Mouse (Mus musculus): ENCODE results near the gene Apoc2.
"Not testable (repeated sequence)": the region's sequence is repeated elsewhere in the genome, so short reads cannot be mapped to it uniquely, and the experiment has no call there.

Apoc2 gene

DNA sequence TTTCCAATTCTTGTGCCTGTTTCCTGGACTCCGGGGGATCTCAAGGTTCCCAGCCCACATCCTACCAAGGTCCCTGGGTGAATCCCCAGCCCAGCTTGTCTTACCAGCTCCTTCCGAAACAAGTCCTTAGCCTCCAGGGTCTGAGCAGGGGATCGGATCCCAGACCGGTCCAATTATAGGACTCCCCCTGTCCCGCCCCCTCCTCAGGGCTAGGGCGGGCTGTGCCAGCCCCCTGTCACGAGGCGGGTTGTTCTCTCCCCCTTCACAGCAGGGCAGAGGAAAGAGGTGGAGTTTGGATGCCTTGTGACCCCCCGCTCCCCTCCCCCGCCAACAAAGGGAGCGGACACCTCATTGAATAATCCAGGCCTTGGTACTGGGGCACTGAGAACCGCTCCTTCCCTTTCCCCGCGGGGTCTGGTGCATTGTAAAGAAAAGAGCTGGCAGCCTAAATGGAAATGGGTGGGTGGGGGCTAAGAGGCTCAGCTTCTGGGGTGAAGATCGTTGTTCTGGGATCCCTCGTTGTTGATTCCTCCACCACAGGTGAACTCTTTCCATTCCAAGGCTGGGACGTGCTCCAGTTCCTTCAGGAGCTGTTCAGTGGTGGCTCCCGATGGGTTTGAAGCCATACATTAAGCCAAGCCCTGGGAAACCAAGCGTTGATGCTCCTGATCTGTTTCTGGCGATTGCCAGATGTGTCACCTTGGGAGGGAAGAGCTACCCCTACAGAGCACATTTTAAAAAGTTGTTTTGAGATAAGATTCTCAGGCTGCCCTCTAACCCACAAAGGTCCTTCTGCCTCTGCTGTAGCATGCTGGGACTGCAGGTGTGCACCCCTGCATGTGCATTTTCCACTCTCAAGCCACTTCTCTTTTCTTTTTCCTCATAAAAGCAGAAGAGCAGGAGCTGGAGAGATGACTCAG lies 21.4 kb upstream of the Apoc2 start, which contains the start of gene Apoe:
TSS of gene Apoe (minus strand) at position 282 of the 920 bp plus-strand sequence.
- peak; percentile 52 for DNase-seq

DNA sequence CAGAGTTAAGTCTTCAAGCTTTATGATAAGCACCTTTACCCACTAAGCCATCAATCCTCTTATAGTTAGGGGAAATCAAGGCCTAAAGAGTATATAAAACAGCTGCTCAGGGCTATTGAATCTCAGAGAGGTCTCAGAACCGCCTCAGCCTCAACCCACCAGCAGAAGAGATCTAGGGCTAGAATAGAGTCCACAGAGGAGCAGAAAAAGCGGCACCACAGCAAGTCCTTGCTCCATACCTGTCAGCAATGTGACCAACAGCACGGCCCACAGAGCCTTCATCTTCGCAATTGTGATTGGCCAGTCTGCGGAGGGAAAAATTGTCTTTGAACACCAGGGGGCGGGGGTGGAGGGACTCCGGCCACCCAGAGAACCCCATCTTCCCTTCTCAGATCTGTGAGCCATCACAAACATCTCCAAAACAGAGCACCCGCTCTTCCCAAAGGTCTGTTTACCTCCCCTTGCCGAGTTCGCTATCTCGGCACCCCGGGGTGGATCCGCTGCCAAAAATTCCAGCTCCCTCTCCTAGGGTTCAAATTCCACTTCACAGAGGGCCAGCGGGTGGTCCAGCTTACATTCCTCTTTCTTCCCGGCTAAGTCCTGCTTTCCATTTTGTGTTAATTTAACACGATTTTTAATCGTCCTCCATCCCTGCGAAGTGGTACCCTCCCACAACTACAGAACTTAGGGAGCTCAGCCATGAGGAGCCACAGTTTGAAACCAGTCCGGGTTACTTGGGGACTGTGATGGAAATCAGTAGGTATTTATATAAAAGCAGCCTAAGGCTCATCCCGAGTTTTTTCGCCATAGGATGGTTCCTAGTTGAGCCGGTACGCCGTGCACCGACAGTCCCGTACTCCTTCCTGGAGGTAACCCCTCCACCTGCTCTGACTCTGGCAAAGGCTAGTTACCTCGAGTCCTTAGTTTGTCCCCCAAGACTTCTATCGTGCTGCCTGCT lies 20.5 kb upstream of the Apoc2 start:
- DNase-seq, result no peak

DNA sequence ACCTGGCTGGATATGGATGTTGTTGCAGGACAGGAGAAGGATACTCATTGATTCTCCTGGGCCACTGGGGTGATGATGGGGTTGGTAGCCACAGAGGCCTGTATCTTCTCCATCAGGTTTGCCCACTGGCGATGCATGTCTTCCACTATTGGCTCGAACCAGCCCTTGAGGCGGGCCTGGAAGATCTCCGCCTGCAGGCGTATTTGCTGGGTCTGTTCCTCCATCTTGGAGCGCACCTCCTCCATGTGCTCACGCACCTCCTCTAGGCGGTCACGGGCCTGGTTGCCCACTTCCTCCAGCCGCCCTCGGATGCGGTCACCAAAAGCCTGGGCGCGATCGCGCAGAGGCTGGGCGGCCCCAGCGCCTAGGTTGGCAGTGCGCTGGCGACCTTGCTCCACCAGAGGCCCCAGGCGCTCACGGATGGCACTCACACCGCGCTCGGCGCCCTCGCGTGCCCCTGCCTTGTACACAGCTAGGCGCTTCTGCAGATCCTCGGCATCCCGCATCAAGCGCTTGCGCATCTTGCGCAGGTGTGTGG lies 18.7 kb upstream of the Apoc2 start:
- DNase-seq, result no peak

DNA sequence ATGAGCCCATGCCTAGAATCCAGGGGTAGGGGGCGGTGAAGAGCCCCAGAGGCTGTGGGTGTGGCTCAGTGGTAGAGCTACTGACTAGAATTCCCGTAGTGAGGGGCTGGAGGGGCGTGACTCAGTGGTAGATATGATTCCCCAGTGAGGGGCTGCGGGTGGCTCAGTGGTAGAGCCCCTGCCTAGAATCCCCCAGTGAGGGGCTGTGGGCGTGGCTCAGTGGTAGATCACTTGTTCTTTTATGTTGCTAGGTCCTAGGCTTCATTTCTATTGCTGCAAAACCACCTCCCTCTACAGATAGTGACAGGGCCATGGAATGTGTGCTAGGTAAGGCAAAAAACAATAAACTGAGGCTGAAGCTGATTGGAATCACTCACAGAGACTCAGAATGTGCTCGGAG lies 18.1 kb upstream of the Apoc2 start:
- DNase-seq, result no peak

DNA sequence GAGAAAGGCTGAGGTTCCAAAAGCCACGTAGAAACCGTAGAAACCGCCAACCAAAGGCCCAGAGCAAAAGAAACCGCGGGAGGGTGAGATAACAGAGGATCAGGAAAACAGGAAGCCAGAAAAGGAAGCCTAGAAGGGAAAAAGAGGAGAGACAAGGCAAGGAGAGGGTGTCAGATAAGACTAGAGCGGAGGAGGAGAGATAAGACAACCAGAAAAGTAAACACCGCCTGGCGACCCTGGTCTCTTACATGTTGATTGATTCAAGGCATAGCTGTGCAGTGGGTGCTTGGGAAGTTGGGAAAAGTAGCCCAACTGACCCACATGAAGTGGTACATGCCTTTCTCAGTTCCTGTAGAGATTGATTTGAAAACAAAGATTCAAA lies 17.5 kb upstream of the Apoc2 start:
- DNase-seq, result no peak

DNA sequence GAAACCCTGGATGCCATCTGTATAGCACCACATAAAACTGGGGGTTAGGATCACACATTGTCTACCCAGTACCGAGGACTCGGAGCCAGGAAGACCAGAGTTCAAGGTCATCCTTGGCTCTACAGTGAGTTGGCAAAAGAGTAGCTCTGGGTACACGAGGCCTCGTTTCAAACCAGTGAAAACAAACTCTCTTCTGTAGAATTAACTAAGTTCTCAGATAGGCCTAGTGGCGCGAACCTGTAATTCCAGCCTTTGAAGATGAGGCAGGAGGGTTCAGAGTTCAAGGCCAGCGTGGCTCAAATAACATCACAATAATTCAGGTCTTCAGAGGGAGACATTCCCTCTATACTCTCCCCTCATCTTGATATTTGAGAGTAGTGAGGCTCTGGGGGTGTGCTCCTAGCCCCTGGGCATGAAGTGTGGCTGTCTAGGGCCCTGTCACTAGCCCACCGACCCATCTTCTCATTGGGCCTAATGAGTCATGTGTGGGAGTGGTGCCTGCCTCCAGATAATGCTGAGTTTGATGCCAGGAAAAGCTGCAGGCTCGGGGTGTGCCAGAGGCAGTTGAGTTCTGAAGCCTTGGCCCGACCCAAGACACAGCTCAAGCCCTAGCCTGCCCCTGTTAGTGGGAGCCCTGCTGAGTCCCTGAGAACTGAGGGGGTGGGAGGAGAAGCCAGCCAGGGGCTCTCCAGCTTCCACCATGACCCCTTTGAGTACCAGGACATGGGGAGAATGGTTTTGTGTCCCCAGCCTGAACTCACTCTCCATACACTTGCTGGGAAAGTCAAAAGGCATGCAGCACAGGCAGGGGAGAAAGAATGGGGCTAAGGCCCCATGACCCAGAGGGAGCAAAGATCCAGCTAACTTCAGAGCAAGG lies 16.8 kb upstream of the Apoc2 start:
- DNase-seq, result no peak

DNA sequence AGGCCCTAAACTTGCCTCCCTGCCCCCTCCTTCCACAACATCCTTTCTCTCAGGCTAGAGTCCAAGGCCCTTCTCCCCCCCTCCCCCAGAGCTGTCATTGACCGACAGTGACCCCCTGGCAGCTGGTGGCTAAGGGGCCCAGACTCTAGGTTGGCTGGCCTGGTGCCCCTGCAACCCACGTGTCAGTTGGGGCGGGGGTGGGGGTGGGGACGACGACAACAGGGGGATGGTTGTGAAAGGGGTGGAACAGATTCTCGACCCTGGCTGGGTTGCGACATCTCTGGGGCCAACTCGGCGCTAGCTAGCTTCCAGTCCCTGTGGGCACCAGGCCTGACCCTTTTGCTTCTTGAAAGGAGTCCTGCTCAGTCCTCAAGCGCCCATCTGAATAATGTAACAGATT lies 15.7 kb upstream of the Apoc2 start:
- no peak for DNase-seq

DNA sequence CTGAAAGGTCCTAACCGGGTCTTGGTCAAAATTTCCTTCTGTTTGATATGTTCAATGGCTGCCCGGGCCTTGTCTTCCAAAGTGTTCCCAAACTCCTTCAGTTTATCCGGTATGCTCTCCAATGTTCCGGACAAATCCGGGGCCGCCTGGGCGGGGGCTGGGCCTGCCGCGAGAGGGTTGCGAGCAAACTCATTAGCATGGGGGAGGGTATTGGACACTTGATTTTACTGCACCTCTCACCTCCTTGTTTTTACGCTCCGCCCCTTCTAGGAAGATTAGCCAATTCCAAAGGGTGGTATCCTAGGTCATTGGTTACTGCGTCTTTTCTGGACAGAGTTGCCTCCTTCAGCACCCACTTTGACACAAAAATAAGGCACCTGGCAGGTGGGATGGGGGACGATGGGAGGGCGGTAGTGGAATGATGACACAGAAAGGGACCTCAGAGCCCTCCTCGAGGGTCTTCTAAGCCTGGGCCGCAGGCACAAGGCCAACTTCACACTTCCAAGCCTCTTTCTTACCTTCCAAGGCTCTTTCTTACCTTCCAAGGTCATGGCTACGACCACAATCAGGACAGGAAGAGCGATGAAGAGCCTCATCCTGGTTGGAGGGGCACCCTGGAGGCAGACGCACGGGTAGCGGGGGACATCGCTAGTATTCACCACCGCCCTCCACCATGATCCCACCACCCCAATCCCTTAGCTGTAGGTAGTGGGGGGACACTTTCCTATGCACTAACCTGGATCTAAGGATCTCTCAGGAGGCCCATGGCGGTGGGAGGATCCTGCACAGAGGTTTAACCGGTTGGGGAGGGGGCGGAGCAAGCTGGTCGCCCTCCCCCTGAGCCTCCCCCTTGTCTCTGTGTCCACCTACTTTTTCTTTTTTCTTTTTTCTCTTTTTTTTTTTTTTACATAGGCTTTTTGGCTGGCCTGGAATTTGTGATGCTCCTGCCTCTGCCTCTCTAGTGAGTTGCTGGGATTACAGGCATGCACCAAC lies 14.4 kb upstream of the Apoc2 start, which contains the start of gene Apoc1:
TSS of gene Apoc1 (minus strand) at position 788 of the 993 bp plus-strand sequence.
- DNase-seq, result no peak

DNA sequence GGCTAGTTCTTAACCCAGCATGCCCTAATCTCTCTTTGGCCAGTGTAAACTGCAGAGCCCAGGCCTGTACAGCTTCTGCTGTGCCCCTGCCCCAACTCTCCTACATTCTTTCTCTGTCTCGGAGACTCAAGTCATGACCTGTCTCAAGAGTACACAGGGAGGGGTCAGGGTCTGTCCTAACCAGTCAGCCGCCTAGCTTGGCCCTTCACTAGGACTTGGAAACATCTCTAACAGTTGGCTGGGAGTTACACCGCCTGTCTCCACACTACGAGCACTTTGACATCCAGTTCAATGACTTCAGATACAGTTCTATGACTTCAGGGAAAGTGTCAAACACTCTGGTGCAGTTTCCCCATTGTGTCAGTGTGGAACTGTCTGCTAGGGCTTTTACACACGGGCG lies 13.7 kb upstream of the Apoc2 start:
- no peak for DNase-seq

DNA sequence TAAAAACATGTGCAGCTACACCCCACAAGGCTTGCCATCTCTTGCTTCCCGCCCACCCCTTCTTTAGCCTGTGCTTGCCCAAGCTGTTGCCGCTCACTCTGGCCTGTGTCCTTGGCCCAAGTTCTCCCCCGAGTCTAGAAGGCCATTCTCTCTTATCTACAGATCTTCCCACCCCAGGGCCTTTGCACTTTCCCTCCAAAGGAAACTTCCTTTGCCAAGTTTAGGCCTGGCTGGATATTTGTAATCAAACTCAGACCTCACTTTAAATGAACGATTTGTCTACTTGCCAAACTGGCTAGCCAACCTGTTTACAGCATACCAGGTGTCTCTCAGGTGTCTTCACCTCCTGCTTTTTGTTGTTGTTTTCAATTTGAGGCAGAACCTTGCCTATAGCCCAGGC lies 13.1 kb upstream of the Apoc2 start:
- no peak for DNase-seq

DNA sequence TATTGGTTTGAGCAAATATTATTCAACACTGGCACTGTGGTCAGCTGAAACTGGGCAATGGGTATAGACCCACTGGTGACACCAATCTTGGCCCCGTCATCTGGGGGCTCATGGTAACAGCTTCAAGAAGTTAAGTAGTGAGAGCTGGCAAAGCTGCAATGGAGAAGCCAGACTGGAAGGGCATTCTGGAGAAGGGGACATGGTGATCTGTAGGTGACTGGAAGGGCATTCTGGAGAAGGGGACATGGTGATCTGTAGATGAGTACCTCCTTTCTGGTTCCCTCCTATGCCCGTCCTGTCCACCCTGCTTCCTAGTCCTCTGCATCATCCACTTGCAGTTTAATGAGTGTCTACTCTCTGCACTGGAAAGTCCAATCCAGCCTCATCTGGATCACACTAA lies 10.9 kb upstream of the Apoc2 start:
- no peak for DNase-seq

DNA sequence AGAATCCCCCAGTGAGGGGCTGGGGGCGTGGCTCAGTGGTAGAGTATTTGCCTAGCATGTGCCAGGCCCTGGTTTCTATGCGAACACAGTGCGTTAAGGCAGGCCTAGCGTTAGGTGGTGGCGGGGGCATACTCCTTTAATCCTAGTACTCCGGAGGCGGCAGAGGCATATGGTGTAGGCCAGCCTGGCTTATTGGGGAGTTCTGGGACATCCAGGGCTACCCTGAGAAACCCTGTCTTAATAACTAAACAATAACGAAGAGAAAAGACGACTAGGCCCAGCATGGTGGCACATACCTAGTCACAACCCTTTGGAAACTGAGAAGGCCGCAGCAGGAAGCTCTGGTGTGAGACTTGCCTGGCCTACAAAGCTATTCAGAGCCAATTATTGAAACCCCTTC lies 10.4 kb upstream of the Apoc2 start:
- DNase-seq, result no peak

DNA sequence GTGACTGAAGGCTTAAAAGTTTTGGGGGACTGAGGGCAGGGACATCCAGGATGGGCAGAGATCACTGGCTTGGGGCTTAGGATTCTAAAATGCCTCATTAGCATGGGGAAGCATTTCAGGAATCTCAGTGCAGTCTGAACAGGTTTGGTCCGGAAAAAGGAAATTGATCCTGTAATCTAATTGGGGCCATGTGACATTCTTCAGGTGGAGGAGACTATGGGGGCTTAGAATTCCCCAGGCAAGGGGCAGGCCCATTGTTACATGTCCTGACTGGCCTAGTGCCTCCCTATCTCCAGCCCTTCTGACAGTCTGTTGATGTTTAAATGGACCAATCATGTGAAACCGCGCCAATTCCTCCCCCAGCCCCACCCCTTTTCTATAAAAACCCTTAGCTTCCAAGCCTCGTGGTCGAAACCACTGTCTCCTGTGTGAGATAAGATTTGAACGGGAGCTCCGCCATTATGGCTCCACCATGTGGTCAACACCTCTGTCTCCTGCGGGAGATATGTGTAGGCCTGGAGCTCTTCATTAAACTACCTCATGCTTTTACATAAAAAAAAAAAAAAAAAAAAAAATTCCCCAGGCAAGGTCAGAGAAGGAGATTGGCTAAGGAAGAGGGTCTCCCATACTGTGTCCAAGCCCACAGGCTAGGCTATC lies 9.3 kb upstream of the Apoc2 start:
- DNase-seq, result not testable (repeated sequence)

DNA sequence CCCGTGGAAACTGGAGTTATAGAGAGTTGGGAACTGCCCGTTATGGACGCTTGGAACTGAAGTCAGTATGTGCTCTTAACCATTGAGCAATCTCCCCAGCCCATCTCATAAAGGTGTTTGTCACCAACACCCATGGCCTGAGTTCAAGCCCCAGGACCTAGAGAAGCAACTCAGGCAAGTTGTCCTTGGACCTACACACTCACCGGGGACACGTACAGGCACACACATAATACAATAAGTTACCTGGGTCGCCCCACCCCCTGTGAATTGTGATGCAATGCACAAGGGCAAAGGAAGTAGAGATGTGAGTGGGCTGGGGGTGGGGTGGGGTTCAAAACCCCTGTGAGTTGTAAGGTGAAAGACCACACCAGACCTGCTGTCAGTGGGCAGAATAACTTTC lies 8.8 kb upstream of the Apoc2 start:
- DNase-seq, result no peak

DNA sequence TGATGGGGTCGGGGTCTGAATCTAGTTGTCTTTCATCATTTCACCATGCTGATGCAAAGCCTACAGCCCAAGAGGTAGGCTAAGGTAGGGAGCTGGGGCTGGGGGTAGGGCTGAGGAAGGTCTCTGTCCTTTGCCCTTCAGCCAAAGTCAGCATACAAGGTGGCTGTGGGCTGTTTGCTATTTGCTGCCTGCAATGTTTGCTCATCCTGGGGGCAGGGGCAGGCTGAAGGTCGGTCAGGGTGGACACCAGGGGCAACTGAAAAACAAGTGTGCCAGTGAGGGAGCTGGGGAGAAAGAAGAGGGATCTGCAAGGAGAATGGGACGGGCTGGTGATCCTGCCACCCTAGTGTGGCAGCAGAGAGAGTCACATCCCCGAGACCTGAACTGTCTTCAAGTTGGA lies 7.6 kb upstream of the Apoc2 start:
- no peak for DNase-seq

DNA sequence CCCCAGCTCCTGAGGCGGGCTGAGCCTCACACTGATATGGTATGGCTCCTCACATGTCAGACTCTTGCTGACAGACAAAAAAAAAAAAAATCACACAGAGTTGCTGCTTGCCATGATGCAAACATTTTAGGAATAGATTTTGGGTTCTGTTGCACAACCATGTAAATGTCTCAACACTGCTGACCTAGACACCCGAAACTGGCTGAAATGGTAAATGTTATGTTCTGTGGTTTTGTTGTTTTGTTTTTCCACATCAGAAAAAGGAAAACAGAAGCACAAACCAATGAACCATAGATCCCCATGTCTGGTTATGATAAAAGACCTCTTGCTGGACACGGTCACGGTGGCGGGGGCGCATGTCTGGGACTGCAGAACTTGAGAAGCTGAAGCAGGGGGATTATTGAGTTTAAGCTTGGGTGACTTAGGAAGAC lies 6.0 kb upstream of the Apoc2 start:
- DNase-seq, result no peak

DNA sequence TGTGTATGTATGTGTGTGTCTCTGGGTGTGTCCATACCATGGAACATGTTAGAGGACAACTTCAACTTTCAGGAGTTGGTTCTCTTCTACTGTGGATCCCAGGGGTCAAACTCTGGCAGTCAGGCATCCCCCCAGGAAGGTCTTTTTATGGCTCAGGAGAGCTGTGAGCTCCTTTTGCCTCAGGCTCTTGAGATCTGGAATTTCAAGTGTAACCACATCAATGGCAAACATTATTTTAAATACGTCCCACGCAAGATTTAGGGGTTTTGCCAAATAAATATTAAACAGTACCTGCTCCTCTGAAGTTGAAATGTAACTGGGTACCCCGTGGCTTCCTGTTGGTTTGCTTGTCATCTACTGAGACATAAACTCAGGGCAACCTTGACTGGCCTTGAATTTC lies 5.2 kb upstream of the Apoc2 start:
- DNase-seq, result no peak

DNA sequence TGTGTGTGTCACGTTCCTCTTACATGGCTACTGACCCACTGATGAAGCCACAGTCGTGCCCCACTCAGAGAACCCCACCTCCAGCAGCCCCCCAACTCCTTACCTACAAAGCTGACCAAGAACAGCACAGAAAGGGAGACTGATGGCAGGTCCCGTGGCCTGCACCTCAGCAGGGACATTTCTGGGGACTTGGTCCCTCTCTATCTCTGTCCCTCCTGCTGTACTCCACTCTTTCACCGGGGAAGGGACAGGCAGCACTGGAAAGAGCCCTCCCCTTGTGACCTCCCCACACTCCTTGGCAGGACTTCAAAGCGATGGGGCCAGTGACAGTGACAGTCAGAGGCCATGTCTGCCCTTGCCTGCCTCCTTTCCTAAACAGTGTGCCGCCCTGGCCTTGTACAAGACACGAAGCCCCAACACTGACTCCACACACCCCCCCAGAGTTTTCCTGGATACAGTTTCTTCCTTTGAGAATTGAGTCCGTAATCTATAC lies 3.5 kb upstream of the Apoc2 start, which contains the start of the genes Gm44805 and Apoc4:
TSS of gene Gm44805 (minus strand) at position 222 of the 493 bp plus-strand sequence.
TSS of gene Apoc4 (minus strand) at position 278 of the 493 bp plus-strand sequence.
- DNase-seq, result no peak

DNA sequence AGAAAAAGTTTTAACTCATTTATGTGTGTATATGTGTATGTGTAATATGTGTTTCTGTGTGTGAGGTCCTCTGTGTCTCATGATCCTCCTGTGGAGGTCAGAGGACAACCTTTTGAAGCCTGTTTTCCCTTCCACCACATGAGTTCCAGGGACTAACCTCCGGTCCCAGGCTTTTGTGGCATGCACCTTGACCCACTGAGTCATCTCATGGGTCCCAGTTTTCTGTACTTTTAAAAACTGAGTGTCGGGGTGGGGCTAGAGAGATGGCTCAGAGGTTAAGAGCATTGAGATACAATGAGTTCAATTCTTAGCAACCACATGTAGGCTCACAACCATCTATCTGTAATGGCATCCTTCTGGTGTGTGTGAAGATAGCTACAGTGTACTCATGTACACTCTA lies 3.0 kb upstream of the Apoc2 start:
- no peak for DNase-seq

DNA sequence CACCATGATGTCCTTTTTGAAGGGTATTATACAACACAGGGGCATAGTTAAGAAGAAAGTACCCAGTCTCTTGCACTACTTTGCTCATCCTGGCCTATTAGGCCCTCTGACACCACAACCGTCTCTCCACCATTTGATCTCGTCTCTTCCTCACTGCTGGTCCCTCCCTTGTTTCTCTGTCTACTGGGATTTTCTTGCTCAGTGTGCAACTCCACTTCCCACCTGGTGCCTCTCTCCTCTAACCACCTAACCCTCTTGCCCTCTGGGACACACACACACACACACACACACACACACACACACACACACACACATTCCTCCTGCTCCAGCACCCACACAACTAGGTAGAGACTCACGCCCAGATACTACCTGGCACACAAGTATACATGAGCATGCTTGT lies 1.2 kb upstream of the Apoc2 start:
- no peak for DNase-seq

All from thymus, postnatal 14 days (tissue).